Mouse (Mus musculus): ENCODE data around the gene Trp53rkb.
"Not testable (repeated sequence)": the region's sequence is repeated elsewhere in the genome, so short reads cannot be mapped to it uniquely, and the experiment has no call there.

Trp53rkb gene

GRCm38 (mm10) chr2:166792355-166792754, at the start of gene Trp53rkb:
Gene Trp53rkb (plus strand): TSS chr2:166792531.
- DNase-seq (ENCODE audit: low read depth, low spot score) = no peak

GRCm38 (mm10) chr2:166743504-166743903, 48.8 kb upstream of the Trp53rkb start:
- DNase-seq (ENCODE audit: low read depth, low spot score) = no peak

GRCm38 (mm10) chr2:166744433-166744832, 47.9 kb upstream of the Trp53rkb start:
- DNase-seq (ENCODE audit: low read depth, low spot score) = peak; percentile 43

GRCm38 (mm10) chr2:166745849-166746248, 46.5 kb upstream of the Trp53rkb start:
- DNase-seq (ENCODE audit: low read depth, low spot score) = peak; percentile 27

GRCm38 (mm10) chr2:166746261-166746913, 45.9 kb upstream of the Trp53rkb start:
- not testable (repeated sequence) for DNase-seq (ENCODE audit: low read depth, low spot score)

GRCm38 (mm10) chr2:166750620-166751191, 41.6 kb upstream of the Trp53rkb start:
- no peak for DNase-seq (ENCODE audit: low read depth, low spot score)

GRCm38 (mm10) chr2:166754194-166754593, 38.1 kb upstream of the Trp53rkb start:
- DNase-seq (ENCODE audit: low read depth, low spot score) = no peak

GRCm38 (mm10) chr2:166754760-166755159, 37.6 kb upstream of the Trp53rkb start:
- no peak for DNase-seq (ENCODE audit: low read depth, low spot score)

GRCm38 (mm10) chr2:166757969-166758368, 34.4 kb upstream of the Trp53rkb start:
- DNase-seq (ENCODE audit: low read depth, low spot score) = no peak

GRCm38 (mm10) chr2:166764051-166764450, 28.3 kb upstream of the Trp53rkb start:
- peak; percentile 23 for DNase-seq (ENCODE audit: low read depth, low spot score)

- DNase-seq (ENCODE audit: low read depth, low spot score) = no peak
These were observed 24.7 kb upstream of the Trp53rkb start for GRCm38 (mm10) chr2:166767591-166767990.

- peak; percentile 43 for DNase-seq (ENCODE audit: low read depth, low spot score)
These were observed 20.9 kb upstream of the Trp53rkb start for GRCm38 (mm10) chr2:166771396-166771795.

- no peak for DNase-seq (ENCODE audit: low read depth, low spot score)
These were observed 18.7 kb upstream of the Trp53rkb start for GRCm38 (mm10) chr2:166773587-166773986.

- no peak for DNase-seq (ENCODE audit: low read depth, low spot score)
These were observed 18.1 kb upstream of the Trp53rkb start for GRCm38 (mm10) chr2:166774275-166774674.

GRCm38 (mm10) chr2:166775357-166775893, 16.9 kb upstream of the Trp53rkb start:
- no peak for DNase-seq (ENCODE audit: low read depth, low spot score)

GRCm38 (mm10) chr2:166776272-166776671, 16.1 kb upstream of the Trp53rkb start:
- no peak for DNase-seq (ENCODE audit: low read depth, low spot score)

GRCm38 (mm10) chr2:166779956-166780355, 12.4 kb upstream of the Trp53rkb start:
- DNase-seq (ENCODE audit: low read depth, low spot score) = no peak

GRCm38 (mm10) chr2:166780980-166781578, 11.3 kb upstream of the Trp53rkb start:
- peak; percentile 73 for DNase-seq (ENCODE audit: low read depth, low spot score)

- no peak for DNase-seq (ENCODE audit: low read depth, low spot score)
These were observed 8.0 kb upstream of the Trp53rkb start for GRCm38 (mm10) chr2:166784376-166784775.

- peak; percentile 98 for DNase-seq (ENCODE audit: low read depth, low spot score)
These were observed 5.9 kb upstream of the Trp53rkb start for GRCm38 (mm10) chr2:166786353-166787004.

GRCm38 (mm10) chr2:166791738-166792137, 593 bp upstream of the Trp53rkb start:
- no peak for DNase-seq (ENCODE audit: low read depth, low spot score)

GRCm38 (mm10) chr2:166793542-166794214, 1.3 kb downstream of the Trp53rkb start:
- DNase-seq (ENCODE audit: low read depth, low spot score) = peak; percentile 95

All from brain, adult 2 months (tissue).